Mouse (Mus musculus): ENCODE data around the gene Ogg1.

DNA sequence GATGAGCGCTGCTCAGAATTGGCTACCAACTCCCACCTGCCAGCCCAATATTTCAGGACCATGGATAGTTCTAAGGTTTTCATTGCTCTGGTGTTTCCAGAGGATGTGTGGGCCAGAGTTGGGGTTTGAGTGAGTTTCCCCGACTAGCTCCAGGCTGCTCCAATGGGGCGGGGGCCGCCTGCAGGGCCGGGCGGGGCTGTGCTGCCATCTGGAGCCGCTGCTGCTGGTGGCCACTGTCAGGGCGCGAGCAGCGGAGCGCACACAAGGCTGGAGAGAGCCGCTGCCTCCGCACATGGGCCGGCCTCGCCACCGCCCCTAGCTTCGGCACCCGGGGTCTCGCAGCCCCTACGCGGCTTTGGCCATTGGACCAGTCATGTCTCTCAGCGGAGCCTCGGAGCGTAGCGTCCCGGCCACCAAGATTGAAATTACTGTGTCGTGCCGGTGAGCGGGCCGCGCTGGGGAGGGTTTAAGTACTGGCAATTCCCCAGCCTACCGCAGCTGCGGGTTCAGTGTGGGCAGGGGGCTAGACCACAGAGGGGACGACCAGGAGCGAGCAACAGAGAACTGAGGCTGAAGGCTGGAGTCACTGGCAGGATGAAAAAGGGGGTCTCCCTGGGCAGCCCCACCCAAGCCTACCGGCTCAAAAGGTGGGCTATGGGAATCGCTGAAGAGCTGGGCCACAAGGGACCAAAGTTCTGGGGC lies 44.5 kb upstream of the Ogg1 start, which contains the start of gene Cpne9:
- TF ChIP-seq CTCF (IDR thresholded peaks at IDR 0.05; ENCODE audit: low read depth): no peak
- TF ChIP-seq EP300 (IDR thresholded peaks at IDR 0.05; ENCODE audit: low read depth): no peak
